Mouse (Mus musculus): ENCODE measurements around the gene Zfp239. TPM values are rescaled to one million over a fixed set of nuclear protein-coding genes. Genes with fewer than 3 reads are reported as not detected.
"Not testable (repeated sequence)": the region's sequence is repeated elsewhere in the genome, so short reads cannot be mapped to it uniquely, and the experiment has no call there.

The Zfp239 gene
- polyA plus RNA-seq (2016; fragmentation: Nextera tagmentation; extraction: Ambion mirVana), result 2.5 and 2.9 TPM in 2 replicates

GRCm38 (mm10) chr6:117861848-117862247 lies at the start of gene Zfp239:
Zfp239 (plus strand) TSS chr6:117862100.
- H3K27me3 ChIP-seq (replicated peaks), result no peaks in the 10 kb centered on the region
- H3K4me3 ChIP-seq, result peak within 1 kb of the TSS; percentile 83
- no peaks in the 10 kb centered on the region for H3K36me3 ChIP-seq
- no peak for ATAC-seq (ENCODE audit: insufficient number of reproducible peaks, low FRiP score)
- 56% methylated on average over 6 of the region's 6 CpGs for WGBS
- H3K4me1 ChIP-seq (replicated peaks), result 0 out of 2 replicates have a peak, but pooled peaks cover 4% of the 10 kb centered on the region
- no peak within 1 kb of the TSS for H3K27ac ChIP-seq (ENCODE audit: poor library complexity, severe bottlenecking)
- H3K9ac ChIP-seq, result peak within 1 kb of the TSS; percentile 68
- H3K4me2 ChIP-seq, result peak within 1 kb of the TSS; percentile 98
- H3K9me3 ChIP-seq (replicated peaks), result no peaks in the 10 kb centered on the region

- Histone ChIP-seq H3K9me3 (replicated peaks) (no peaks in the 10 kb centered on the region), H3K4me2 (no peak overlapping the region), H3K27me3 (replicated peaks) (no peaks in the 10 kb centered on the region), H3K9ac (no peak overlapping the region), H3K36me3 (no peaks in the 10 kb centered on the region), H3K4me3 (no peak overlapping the region), H3K4me1 (replicated peaks) (no peaks in the 10 kb centered on the region), H3K27ac (ENCODE audit: poor library complexity, severe bottlenecking) (no peak overlapping the region)
- no peak for ATAC-seq (ENCODE audit: insufficient number of reproducible peaks, low FRiP score)
Measured at GRCm38 (mm10) chr6:117814681-117815080, 47.2 kb upstream of the Zfp239 start.

- Histone ChIP-seq H3K27me3 (replicated peaks) (no peaks in the 10 kb centered on the region), H3K36me3 (no peaks in the 10 kb centered on the region), H3K4me1 (replicated peaks) (no peaks in the 10 kb centered on the region), H3K4me2 (no peak overlapping the region), H3K27ac (ENCODE audit: poor library complexity, severe bottlenecking) (no peak overlapping the region), H3K4me3 (no peak overlapping the region), H3K9ac (no peak overlapping the region), H3K9me3 (replicated peaks) (no peaks in the 10 kb centered on the region)
- 67% methylated on average over 4 of the region's 5 CpGs for WGBS
- ATAC-seq (ENCODE audit: insufficient number of reproducible peaks, low FRiP score), result no peak
Measured at GRCm38 (mm10) chr6:117817108-117817541, 44.8 kb upstream of the Zfp239 start.

GRCm38 (mm10) chr6:117820327-117820726 lies 41.6 kb upstream of the Zfp239 start:
- Histone ChIP-seq H3K27me3 (replicated peaks) (peaks cover 12% of the 10 kb centered on the region), H3K4me2 (no peak overlapping the region), H3K4me1 (replicated peaks) (no peaks in the 10 kb centered on the region), H3K4me3 (no peak overlapping the region), H3K9ac (no peak overlapping the region), H3K9me3 (replicated peaks) (no peaks in the 10 kb centered on the region), H3K36me3 (no peaks in the 10 kb centered on the region), H3K27ac (ENCODE audit: poor library complexity, severe bottlenecking) (no peak overlapping the region)
- ATAC-seq (ENCODE audit: insufficient number of reproducible peaks, low FRiP score), result no peak
- 83% methylated on average over 14 of the region's 14 CpGs for WGBS

- H3K4me1 ChIP-seq (replicated peaks), result no peaks in the 10 kb centered on the region
- H3K9me3 ChIP-seq (replicated peaks), result no peaks in the 10 kb centered on the region
- H3K36me3 ChIP-seq, result no peaks in the 10 kb centered on the region
- no peak overlapping the region for H3K4me3 ChIP-seq
- WGBS, result 18% methylated on average over 4 of the region's 4 CpGs
- peaks cover 36% of the 10 kb centered on the region for H3K27me3 ChIP-seq (replicated peaks)
- no peak overlapping the region for H3K4me2 ChIP-seq
- H3K27ac ChIP-seq (ENCODE audit: poor library complexity, severe bottlenecking), result no peak overlapping the region
- H3K9ac ChIP-seq, result no peak overlapping the region
- peak; percentile 36; the same call in 1 of the 2 replicates for ATAC-seq (ENCODE audit: insufficient number of reproducible peaks, low FRiP score)
Measured at GRCm38 (mm10) chr6:117825369-117825768, 36.5 kb upstream of the Zfp239 start.

- Histone ChIP-seq H3K4me3 (no peak overlapping the region), H3K27me3 (replicated peaks) (peaks cover 30% of the 10 kb centered on the region), H3K4me1 (replicated peaks) (no peaks in the 10 kb centered on the region), H3K4me2 (no peak overlapping the region), H3K36me3 (no peaks in the 10 kb centered on the region), H3K27ac (ENCODE audit: poor library complexity, severe bottlenecking) (no peak overlapping the region), H3K9me3 (replicated peaks) (no peaks in the 10 kb centered on the region), H3K9ac (no peak overlapping the region)
- 19% methylated on average over 9 of the region's 9 CpGs for WGBS
- no peak for ATAC-seq (ENCODE audit: insufficient number of reproducible peaks, low FRiP score)
Measured at GRCm38 (mm10) chr6:117828273-117828672, 33.6 kb upstream of the Zfp239 start.

GRCm38 (mm10) chr6:117840686-117841510 lies 21.0 kb upstream of the Zfp239 start, which contains the start of gene Zfp637:
Zfp637 (plus strand) TSS chr6:117841180.
- 0 out of 2 replicates have a peak, but pooled peaks cover 2% of the 10 kb centered on the region for H3K27me3 ChIP-seq (replicated peaks)
- H3K4me3 ChIP-seq, result peak within 1 kb of the TSS; percentile 98
- H3K36me3 ChIP-seq, result peaks cover 27% of the 10 kb centered on the region
- H3K9me3 ChIP-seq (replicated peaks), result no peaks in the 10 kb centered on the region
- WGBS, result under 1% methylated on average over 66 of the region's 66 CpGs
- peak; percentile 95 for ATAC-seq (ENCODE audit: insufficient number of reproducible peaks, low FRiP score)
- H3K9ac ChIP-seq, result peak within 1 kb of the TSS; percentile 99
- peaks cover 4% of the 10 kb centered on the region; the same call in 1 of the 2 replicates for H3K4me1 ChIP-seq (replicated peaks)
- peak within 1 kb of the TSS; percentile 94 for H3K27ac ChIP-seq (ENCODE audit: poor library complexity, severe bottlenecking)
- peak within 1 kb of the TSS; percentile 78 for H3K4me2 ChIP-seq

GRCm38 (mm10) chr6:117841511-117841955 lies 20.4 kb upstream of the Zfp239 start:
- peaks cover 4% of the 10 kb centered on the region; the same call in 1 of the 2 replicates for H3K4me1 ChIP-seq (replicated peaks)
- H3K4me2 ChIP-seq, result peak overlapping the region; percentile 78
- 11% methylated on average over 12 of the region's 12 CpGs for WGBS
- H3K9me3 ChIP-seq (replicated peaks), result no peaks in the 10 kb centered on the region
- peak overlapping the region; percentile 98 for H3K4me3 ChIP-seq
- H3K27ac ChIP-seq (ENCODE audit: poor library complexity, severe bottlenecking), result peak overlapping the region; percentile 94
- no peaks in the 10 kb centered on the region for H3K27me3 ChIP-seq (replicated peaks)
- peaks cover 33% of the 10 kb centered on the region for H3K36me3 ChIP-seq
- ATAC-seq (ENCODE audit: insufficient number of reproducible peaks, low FRiP score), result 0 out of 2 replicates have a peak, but pooled peaks have one; percentile 3
- peak overlapping the region; percentile 99 for H3K9ac ChIP-seq

- H3K27ac ChIP-seq (ENCODE audit: poor library complexity, severe bottlenecking), result no peak overlapping the region
- H3K4me1 ChIP-seq (replicated peaks), result peaks cover 4% of the 10 kb centered on the region; the same call in 1 of the 2 replicates
- H3K27me3 ChIP-seq (replicated peaks), result no peaks in the 10 kb centered on the region
- WGBS, result 70% methylated on average over 9 of the region's 9 CpGs
- H3K9ac ChIP-seq, result no peak overlapping the region
- no peaks in the 10 kb centered on the region for H3K9me3 ChIP-seq (replicated peaks)
- no peak overlapping the region for H3K4me3 ChIP-seq
- H3K4me2 ChIP-seq, result no peak overlapping the region
- no peak for ATAC-seq (ENCODE audit: insufficient number of reproducible peaks, low FRiP score)
- H3K36me3 ChIP-seq, result peaks cover 55% of the 10 kb centered on the region
Measured at GRCm38 (mm10) chr6:117844597-117844996, 17.3 kb upstream of the Zfp239 start.

GRCm38 (mm10) chr6:117846671-117847070 lies 15.2 kb upstream of the Zfp239 start:
- not testable (repeated sequence) for H3K4me1 ChIP-seq (replicated peaks); ATAC-seq (ENCODE audit: insufficient number of reproducible peaks, low FRiP score); H3K9me3 ChIP-seq (replicated peaks); H3K27me3 ChIP-seq (replicated peaks); H3K4me2 ChIP-seq; H3K27ac ChIP-seq (ENCODE audit: poor library complexity, severe bottlenecking); H3K9ac ChIP-seq; H3K4me3 ChIP-seq
- peaks cover 55% of the 10 kb centered on the region for H3K36me3 ChIP-seq
- WGBS, result 96% methylated on average over 4 of the region's 4 CpGs

- WGBS, result 88% methylated on average over 2 of the region's 2 CpGs
- H3K36me3 ChIP-seq, result peaks cover 55% of the 10 kb centered on the region
Measured at GRCm38 (mm10) chr6:117847772-117848171, 14.1 kb upstream of the Zfp239 start.

More at GRCm38 (mm10) chr6:117847772-117848171, 14.1 kb upstream of the Zfp239 start:
- Histone ChIP-seq H3K4me1 (replicated peaks) (no peaks in the 10 kb centered on the region), H3K9ac (no peak overlapping the region), H3K27me3 (replicated peaks) (no peaks in the 10 kb centered on the region), H3K27ac (ENCODE audit: poor library complexity, severe bottlenecking) (no peak overlapping the region), H3K4me2 (no peak overlapping the region), H3K4me3 (no peak overlapping the region), H3K9me3 (replicated peaks) (no peaks in the 10 kb centered on the region)
- no peak for ATAC-seq (ENCODE audit: insufficient number of reproducible peaks, low FRiP score)

Measured in heart, embryonic 12.5 days (tissue).